Mouse (Mus musculus) lung, adult 2 months (tissue): ENCODE measurements around the gene Bsn. TPM values are rescaled to one million over a fixed set of nuclear protein-coding genes. Genes with fewer than 3 reads are reported as not detected.

Experiments used
- DNase-seq: peaks from one replicate; pipeline ENCODE4 v3.0.0; 2022
- H3K4me1 ChIP-seq: fragments of 200-500 bp; 2 replicates; pipeline ENCODE4 v1.6.1; 2011; ENCODE audit warnings: low read length; ENCODE audit not compliant: control insufficient read depth, insufficient read depth
- H3K4me3 ChIP-seq: fragments of 200-500 bp; replicated peaks from 2 replicates; pipeline ENCODE3; 2011; ENCODE audit warnings: low read depth, mild to moderate bottlenecking, control low read depth, low read length; ENCODE audit errors: extremely low read depth
- CTCF ChIP-seq: fragments of 200-500 bp; IDR thresholded peaks from 2 replicates; pipeline ENCODE4 v1.5.1; 2011; ENCODE audit warnings: mild to moderate bottlenecking, low read length, control low read depth; ENCODE audit not compliant: insufficient read depth
- POLR2A ChIP-seq: fragments of 200-500 bp; IDR thresholded peaks from 2 replicates; pipeline ENCODE4 v1.6.1; 2011; ENCODE audit warnings: low read depth, mild to moderate bottlenecking, control low read depth, low read length, borderline replicate concordance; ENCODE audit errors: extremely low read depth
- WGBS: fragments of 180-500 bp; shearing (Covaris S2); methylation state at CpG from one replicate; pipeline ENCODE4 v1.1.7; 2018; 5-methylcytosine and 5-hydroxymethylcytosine counted together
- polyA plus RNA-seq: library from polyadenylated mRNA; depleted of rRNA; stranded (reverse); fragments of >200 nt; gene quantifications from 2 replicates; pipeline ENCODE4 v1.2.3, GENCODE M21; 2012

The Bsn gene
- polyA plus RNA-seq, 1 experiment = 0.95 TPM

DNA sequence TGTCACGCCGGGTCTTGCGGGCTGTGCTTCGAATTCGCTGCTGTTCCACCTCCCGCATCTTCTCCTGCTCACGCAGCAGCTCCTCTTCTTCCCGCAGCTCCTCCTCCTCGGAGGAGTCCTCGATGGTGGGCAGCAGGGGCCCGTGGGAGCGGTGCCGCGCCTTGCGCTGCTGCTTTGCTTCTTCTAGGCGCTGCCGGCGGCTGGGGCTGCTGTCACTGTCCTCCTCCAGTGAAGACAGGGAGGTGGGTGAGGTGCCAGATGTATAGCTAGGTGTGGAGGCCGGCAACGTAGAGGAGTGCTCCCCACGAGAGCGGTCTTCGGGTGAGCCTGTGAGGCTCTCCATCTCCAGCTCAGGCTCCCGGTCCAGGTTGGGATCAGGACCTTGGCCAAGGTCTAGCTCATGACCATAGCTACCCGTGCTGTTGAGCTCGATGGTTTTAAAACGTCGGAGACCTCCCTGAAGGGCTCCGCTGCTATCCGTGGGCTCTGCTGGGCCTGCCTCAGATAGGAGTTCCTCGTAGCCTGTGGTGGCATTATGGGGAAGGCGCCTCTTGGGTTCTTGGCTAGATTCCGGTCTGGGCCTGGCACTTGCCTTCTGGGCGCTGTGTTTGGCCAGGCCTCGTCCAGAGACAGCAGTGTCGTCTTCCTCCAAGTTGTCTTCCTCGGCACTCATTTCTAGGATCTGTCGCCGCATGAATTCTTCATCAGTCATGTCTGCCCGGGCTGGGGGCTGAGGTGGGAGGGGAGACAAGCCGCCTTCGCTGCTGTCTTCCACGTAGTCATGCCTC is 74.7 kb downstream of the Bsn start:
- Histone ChIP-seq H3K4me3 (no peak overlapping the region), H3K4me1 (peaks cover 11% of the 10 kb centered on the region)
- WGBS = 68% methylated on average over 43 of the region's 43 CpGs
- DNase-seq = no peak
- TF ChIP-seq CTCF (no peak), POLR2A (no peak)

DNA sequence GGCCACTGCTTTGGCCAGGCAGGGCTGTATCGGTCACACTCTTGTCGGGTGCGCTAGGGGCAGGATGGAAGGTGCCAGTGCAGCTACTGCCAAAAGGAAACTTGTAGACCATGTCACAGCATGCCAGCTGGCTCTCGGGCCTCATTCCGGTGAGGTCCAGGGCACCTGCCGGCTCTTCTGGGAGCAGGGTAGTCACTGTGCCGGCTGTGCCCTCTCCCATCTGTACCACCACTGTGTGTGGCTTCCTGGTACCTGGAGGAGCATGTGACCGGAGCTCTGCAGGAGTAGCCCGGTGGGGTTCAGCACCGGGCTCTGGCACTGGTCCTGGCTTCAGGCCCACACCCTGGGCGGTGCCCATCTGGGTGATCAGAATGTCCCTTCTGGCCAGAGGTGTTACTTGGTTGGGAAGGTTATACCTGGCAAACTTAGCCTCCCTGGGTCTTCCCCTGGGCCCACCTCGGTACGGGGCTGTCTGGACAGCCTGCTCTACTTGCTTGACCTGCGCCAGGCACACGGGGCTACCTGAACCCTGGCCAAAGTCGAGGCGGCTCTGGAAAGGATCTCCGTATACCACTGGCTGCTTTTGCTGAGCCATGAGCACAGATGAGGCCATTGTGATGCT is 77.4 kb downstream of the Bsn start:
- TF ChIP-seq CTCF = no peak
- no peak for TF ChIP-seq POLR2A
- Histone ChIP-seq H3K4me1 (peaks cover 7% of the 10 kb centered on the region; the same call in 1 of the 2 replicates), H3K4me3 (no peak overlapping the region)
- DNase-seq = no peak
- 88% methylated on average over 18 of the region's 18 CpGs for WGBS

DNA sequence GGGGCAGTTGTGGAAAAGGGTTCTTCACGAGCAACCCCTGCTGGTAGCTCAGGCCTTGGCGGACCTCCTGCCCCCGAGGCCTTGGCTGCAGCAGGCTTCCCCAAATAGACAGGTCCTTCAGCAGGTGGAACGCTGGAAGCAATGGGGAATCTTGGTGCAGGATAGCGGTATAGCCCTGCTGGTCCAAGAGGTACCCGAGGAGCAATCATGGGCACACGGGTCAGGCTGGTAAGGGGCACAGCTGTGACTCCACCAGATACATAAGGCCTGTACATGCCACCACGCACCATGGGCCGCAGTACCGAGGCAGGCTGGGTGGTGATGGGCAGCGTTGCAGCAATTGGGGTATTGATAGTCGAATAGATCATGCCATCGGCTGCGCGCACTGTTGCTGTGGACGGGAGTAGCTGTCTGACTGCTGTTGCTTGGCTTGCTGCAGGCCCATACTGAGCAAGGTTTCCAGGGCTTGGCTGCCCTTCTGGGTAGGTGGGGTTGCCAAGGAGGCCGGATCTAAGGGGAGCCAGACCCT is 78.5 kb downstream of the Bsn start:
- WGBS = 74% methylated on average over 17 of the region's 17 CpGs
- no peak overlapping the region for H3K4me3 ChIP-seq
- DNase-seq = no peak
- H3K4me1 ChIP-seq = peaks cover 7% of the 10 kb centered on the region; the same call in 1 of the 2 replicates
- TF ChIP-seq POLR2A (no peak), CTCF (no peak)

DNA sequence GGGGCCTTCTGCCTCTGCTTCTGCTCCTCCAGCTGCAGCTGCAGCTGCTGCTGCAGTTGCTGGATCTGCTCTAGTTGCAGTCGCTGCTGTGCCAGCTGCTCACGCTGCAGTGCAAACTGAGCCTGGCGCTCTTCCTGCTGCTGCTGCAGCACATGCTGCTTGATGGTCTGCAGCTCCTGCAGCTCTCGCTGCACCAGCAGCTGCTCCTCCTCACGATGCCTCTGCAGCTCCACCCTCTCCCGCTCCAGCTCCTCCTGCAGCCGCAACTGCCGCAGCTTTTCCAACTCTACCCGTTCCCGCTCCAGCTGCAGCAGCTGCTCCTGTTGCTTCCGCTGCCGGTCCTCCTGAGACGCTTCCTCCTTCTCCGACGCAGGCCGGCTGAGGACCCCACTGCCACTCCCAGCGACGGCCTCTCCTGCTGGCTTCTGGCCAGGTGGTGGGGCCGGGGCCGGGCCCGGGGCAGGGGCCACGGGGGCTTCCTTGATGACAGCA is 79.0 kb downstream of the Bsn start:
- 8% methylated on average over 22 of the region's 22 CpGs for WGBS
- H3K4me3 ChIP-seq = peak overlapping the region; percentile 32
- DNase-seq = no peak
- TF ChIP-seq CTCF = no peak
- no peak for TF ChIP-seq POLR2A
- peaks cover 7% of the 10 kb centered on the region; the same call in 1 of the 2 replicates for H3K4me1 ChIP-seq

DNA sequence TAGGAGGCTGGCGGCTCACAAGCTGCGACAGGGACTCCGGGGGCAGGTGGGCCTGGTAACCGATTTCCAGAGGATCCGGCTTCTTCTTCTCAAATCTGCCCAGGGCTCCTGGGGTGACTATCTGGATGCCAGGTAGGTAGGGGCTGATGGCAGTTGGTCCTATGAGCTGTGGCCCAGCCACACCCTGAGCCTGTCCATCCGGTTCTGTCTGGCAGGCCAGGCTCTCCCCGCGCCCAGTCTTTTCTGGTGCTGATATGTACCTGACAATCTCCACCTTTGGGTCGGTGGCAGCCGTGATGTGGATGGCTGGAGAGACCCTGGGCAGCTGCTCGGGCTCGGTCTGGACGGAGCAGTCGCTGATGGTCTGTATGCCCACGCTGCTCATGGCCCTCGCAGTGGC is 80.0 kb downstream of the Bsn start:
- WGBS = 57% methylated on average over 16 of the region's 16 CpGs
- no peak overlapping the region for H3K4me3 ChIP-seq
- TF ChIP-seq POLR2A (no peak), CTCF (no peak)
- H3K4me1 ChIP-seq = peaks cover 7% of the 10 kb centered on the region; the same call in 1 of the 2 replicates
- no peak for DNase-seq

DNA sequence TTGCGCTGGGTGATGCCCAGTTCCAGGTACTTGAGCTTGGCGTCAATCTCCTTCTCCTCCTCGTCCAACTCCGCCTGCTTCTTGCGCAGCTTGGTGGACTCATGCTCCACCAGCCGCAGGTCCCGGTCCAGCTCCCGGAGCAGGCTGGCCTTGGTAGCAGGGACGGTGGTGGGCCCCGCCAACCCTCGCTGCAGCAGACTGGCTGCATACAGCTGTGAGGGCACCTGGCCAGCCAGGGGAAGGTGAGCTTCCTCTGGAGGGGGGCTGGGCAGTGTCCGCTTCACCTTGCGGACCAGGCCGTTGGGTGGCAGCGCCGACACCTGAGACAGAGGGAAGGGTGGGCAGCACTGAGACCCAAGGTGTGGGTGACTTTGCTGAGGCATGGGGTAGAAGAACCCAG is 82.3 kb downstream of the Bsn start:
- no peak for DNase-seq
- Histone ChIP-seq H3K4me3 (no peak overlapping the region), H3K4me1 (peaks cover 7% of the 10 kb centered on the region; the same call in 1 of the 2 replicates)
- TF ChIP-seq POLR2A (no peak), CTCF (no peak)
- WGBS = 94% methylated on average over 16 of the region's 16 CpGs

DNA sequence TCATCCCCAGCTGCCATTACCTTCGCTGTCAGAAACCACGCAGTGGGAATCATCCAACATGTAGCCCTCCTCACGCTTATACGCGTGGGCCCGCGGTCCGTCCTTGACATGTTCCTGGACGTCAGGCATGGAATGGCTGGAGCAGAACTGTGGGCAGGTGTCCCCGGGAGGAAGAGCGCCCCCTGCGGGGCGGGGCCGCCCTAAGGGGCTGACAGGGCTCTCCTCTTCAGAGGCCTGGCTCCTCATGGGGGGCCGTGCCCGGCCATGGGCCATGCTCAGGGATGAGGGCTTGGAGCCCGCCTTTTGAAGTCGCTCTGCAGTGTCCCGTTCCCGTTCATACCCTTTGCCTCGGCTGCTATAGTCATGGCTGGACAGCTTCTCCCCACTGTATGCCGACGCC is 84.1 kb downstream of the Bsn start:
- Histone ChIP-seq H3K4me1 (peaks cover 5% of the 10 kb centered on the region; the same call in 1 of the 2 replicates), H3K4me3 (no peak overlapping the region)
- 91% methylated on average over 23 of the region's 23 CpGs for whole genome bisulfite sequencing
- TF ChIP-seq CTCF (no peak), POLR2A (no peak)
- DNase-seq = no peak

DNA sequence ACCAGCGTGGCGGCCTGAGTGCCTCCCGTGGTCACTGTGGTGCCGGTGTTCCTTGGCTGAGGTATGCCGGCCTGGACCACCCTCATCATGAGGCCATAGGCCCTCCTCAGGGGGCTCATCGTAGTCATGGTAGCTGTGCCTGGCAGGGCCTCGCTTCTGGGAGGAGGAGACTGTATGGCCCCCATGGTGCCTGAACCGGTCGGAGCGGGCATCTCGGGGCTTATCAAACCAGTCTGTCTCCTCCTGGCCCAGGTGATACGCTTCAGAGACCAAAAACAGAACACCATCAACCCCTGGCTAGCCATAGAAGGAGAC is 84.7 kb downstream of the Bsn start:
- 91% methylated on average over 12 of the region's 12 CpGs for WGBS
- DNase-seq = no peak
- TF ChIP-seq CTCF (no peak), POLR2A (no peak)
- Histone ChIP-seq H3K4me3 (no peak overlapping the region), H3K4me1 (peaks cover under 1% of the 10 kb centered on the region; the same call in 1 of the 2 replicates)

DNA sequence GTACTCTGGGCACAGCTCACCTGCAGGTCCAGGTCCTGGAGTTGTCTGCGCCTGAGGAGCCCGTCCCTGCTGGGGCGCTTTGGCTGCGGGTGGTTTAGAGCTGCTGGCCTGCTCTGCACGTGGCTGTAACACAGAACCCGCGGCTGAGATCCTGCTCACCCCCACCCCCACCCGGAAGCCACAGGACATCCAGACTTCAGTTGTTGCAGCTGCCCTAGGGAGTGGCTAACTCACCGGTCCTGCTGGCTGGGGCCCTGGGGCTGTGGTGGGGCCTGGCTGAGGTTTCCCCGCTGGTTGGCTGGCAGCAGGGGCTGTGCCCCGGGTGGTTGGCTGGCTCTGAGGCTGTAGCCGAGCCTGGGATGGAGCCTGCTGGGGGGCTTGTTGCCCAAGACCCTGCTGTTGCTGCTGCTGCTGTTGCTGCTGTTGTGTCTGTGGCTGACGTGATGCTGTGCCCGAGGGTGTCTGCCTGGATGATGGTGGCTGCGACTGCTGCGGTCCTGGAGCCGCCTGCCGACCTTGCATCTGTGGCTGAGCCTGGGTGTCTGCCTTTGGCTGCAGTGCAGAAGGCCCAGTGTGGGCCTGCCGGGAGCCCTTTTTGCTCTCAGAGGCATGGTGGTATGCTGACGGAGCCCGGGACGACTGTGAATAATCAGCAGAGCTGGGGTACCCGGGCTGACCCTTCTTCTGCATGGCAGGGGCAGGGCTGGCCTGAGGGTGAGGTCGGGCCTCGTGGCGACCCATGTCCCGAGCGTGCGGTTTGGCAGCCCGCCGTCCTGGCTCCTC is 85.2 kb downstream of the Bsn start:
- H3K4me3 ChIP-seq = no peak overlapping the region
- 55% methylated on average over 31 of the region's 31 CpGs for WGBS
- no peak for TF ChIP-seq CTCF
- TF ChIP-seq POLR2A = no peak
- H3K4me1 ChIP-seq = no peaks in the 10 kb centered on the region
- DNase-seq = no peak
